Mouse (Mus musculus) inflammation-experienced regulatory T-cells, adult 16 weeks (primary cell): ENCODE measurements around the gene Sh3bp5l. TPM values are rescaled to one million over a fixed set of nuclear protein-coding genes. Genes with fewer than 3 reads are reported as not detected.

ENCODE experiments used
- polyA plus RNA-seq: library from polyadenylated mRNA; unstranded; fragments of 100-300 nt; shearing (Covaris generic); gene quantifications from one replicate; pipeline ENCODE4 v1.2.1, GENCODE M21; 2017

The Sh3bp5l gene
- 30.7 TPM for polyA plus RNA-seq

DNA sequence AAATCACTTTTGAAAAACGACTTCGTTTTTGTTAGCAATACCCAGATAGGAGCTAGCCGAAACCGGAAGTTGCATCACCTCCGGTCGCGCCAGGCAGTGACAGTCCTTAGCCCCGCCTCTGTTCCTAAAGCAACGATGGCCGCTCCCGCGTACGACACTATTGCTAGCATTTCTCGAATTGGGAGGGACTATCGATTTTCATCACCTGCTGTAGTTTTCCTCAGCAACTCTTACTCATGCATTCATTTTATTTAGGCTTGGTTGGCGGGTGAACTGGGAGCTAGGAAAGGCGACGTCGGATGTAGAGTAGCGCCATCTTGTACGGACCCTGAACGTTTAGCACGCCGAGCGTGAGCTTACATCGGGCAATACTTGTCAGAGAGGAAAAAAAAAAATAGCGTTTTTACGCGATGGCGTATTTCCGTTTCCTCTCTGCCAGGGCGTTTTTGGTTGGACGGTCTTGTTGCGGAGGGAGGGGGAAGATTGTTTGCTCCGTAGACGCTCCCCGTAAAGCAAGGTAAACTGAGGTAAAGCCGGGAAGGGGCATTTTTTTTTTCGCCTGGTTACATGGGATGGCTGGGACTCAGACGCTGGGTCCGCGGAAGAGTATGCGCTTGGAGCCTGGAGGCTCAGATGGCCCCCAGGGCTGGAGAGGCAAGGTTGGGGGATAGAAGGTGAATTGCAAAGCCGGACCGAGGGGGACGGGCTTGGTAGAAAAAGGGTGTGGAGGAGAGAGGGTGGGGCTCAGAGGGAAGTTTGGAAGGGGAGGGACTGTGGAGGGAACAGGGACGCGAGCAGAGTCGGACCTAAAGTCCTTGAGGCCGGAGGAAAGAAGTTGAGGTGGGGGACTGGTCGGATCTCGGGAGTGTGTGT, at the start of gene Sh3bp5l, which contains the start of gene Zfp672:
Sh3bp5l (plus strand) TSS at position 449 of the 873 bp plus-strand sequence.
Zfp672 (minus strand) TSS at position 64 of the 873 bp plus-strand sequence.

DNA sequence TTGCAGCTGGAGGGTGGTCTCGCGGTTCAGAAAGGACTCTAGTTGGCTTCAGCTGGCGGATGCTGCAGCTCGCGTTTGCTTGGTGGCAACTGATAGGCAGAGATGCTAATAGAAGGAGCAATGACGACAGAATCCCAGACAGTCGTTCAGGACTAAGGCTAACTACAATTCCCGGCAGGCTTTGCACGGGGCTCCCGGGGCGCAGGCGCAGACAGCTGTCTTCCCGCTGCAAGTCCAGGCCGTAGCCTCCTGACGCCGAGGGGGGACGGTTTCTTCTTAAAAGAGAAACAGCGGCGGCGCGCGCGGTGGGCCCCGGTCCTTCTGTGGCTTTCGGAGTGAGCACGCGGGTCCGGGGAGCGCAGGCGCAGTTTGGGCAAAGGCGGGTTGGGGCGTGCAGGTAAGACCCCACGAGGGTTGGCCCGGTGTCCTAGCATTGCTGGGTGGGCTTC, 23.6 kb upstream of the Sh3bp5l start, which contains the start of gene Zfp692:
Zfp692 (plus strand) TSS at position 210 of the 449 bp plus-strand sequence.

DNA sequence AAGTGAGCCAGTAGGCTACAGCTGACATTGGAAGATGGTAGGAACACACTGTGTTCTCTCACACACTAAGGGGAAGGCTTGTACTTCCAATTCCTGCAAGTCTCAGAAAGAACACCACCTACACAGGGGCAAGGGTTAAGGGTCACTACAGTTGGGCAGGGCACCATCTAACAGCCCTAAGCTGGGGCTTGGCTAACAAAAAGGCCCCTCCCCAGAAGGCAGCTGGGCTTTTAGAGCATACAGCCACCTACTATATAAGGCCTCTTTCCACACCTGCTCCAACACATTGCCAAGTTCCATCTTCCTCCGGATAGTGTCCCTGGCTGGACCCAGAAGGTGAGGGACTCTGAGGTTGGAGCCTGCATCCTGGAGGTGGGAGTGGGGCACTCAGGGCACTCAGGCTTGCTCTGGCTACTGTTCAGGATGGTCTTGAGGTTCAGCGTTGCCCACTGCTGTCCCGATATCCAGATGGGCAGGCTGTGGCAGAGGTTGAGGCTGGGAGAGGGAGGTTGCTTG, 48.3 kb downstream of the Sh3bp5l start, which contains the start of gene Lypd8:
Lypd8 (plus strand) TSS at position 281 of the 516 bp plus-strand sequence.

Other genes starting within 250 kb of the Sh3bp5l start
- gene Gm12248, start 237.6 kb upstream of the Sh3bp5l start, polyA plus RNA-seq: 0.40 TPM
- gene Cnot8, start 226.6 kb upstream of the Sh3bp5l start, polyA plus RNA-seq: 125 TPM
- gene Gemin5, start 162.2 kb upstream of the Sh3bp5l start, polyA plus RNA-seq: 12.2 TPM
- gene Mrpl22, start 159.1 kb upstream of the Sh3bp5l start, polyA plus RNA-seq: 87.5 TPM
- gene Igtp, start 131.2 kb upstream of the Sh3bp5l start, polyA plus RNA-seq: 494 TPM
- 86.2 TPM for gene Irgm2, start 131.1 kb upstream of the Sh3bp5l start, polyA plus RNA-seq
- not detected for gene 4930438A08Rik, start 55.9 kb upstream of the Sh3bp5l start, polyA plus RNA-seq
- gene Zfp692, start 23.7 kb upstream of the Sh3bp5l start, polyA plus RNA-seq: 28.5 TPM
- 48.2 TPM for gene Zfp672, start 385 bp upstream of the Sh3bp5l start, polyA plus RNA-seq
- gene Lypd8, start 48.3 kb downstream of the Sh3bp5l start, polyA plus RNA-seq: not detected
- not detected for gene 1810065E05Rik, start 90.4 kb downstream of the Sh3bp5l start, polyA plus RNA-seq
- not detected for gene Gm12253, start 101.8 kb downstream of the Sh3bp5l start, polyA plus RNA-seq
- not detected for gene Lypd9, start 122.2 kb downstream of the Sh3bp5l start, polyA plus RNA-seq
- gene Olfr30, start 131.5 kb downstream of the Sh3bp5l start, polyA plus RNA-seq: not detected
- gene Olfr332, start 161.8 kb downstream of the Sh3bp5l start, polyA plus RNA-seq: not detected
- not detected for gene Olfr331, start 171.8 kb downstream of the Sh3bp5l start, polyA plus RNA-seq
- not detected for gene Olfr330, start 204.1 kb downstream of the Sh3bp5l start, polyA plus RNA-seq
- gene Olfr329-ps, start 215.7 kb downstream of the Sh3bp5l start, polyA plus RNA-seq: not detected
- gene Olfr328, start 224.9 kb downstream of the Sh3bp5l start, polyA plus RNA-seq: not detected
- 0.26 TPM for gene Olfr224, start 239.8 kb downstream of the Sh3bp5l start, polyA plus RNA-seq
- not detected for gene Olfr325, start 247.0 kb downstream of the Sh3bp5l start, polyA plus RNA-seq